Mouse (Mus musculus) midbrain, embryonic 11.5 days (tissue): ENCODE measurements around the gene Gpr89. TPM values are rescaled to one million over a fixed set of nuclear protein-coding genes. Genes with fewer than 3 reads are reported as not detected.
A peak's percentile ranks its signal among the peaks of the same experiment; 100 is the strongest.

Experiments
- ATAC-seq: fragments of 200-750 bp; cut with Nextera tagmentation; 2 replicates; pipeline ENCODE4 v1.8.0; 2017; ENCODE audit warnings: moderate TSS enrichment, moderate library complexity; ENCODE audit not compliant: low FRiP score
- DNase-seq: peaks from one replicate; pipeline ENCODE4 v3.0.0; 2015; ENCODE audit warnings: low spot score; ENCODE audit errors: missing footprints
- H3K27ac ChIP-seq: fragments of 300-500 bp; sonication (generic); 2 replicates; pipeline ENCODE4 v1.5.1; 2014; ENCODE audit warnings: low read depth, low read length
- H3K27me3 ChIP-seq: fragments of 300-500 bp; sonication (generic); 2 replicates; pipeline ENCODE4 v1.6.1; 2014; ENCODE audit warnings: mild to moderate bottlenecking, low read length, moderate library complexity, mixed read lengths; ENCODE audit not compliant: control insufficient read depth, insufficient read depth
- H3K36me3 ChIP-seq: fragments of 300-500 bp; sonication (generic); 2 replicates; pipeline ENCODE4 v1.6.1; 2014; ENCODE audit warnings: mild to moderate bottlenecking, low read length, moderate library complexity, mixed read lengths; ENCODE audit not compliant: control insufficient read depth, insufficient read depth
- H3K4me1 ChIP-seq: fragments of 300-500 bp; sonication (generic); 2 replicates; pipeline ENCODE4 v1.6.1; 2014; ENCODE audit warnings: low read length; ENCODE audit not compliant: control insufficient read depth, insufficient read depth
- H3K4me2 ChIP-seq: fragments of 300-500 bp; sonication (generic); 2 replicates; pipeline ENCODE4 v1.6.1; 2014; ENCODE audit warnings: mild to moderate bottlenecking, moderate library complexity
- H3K4me3 ChIP-seq: fragments of 300-500 bp; sonication (generic); 2 replicates; pipeline ENCODE4 v1.5.1; 2014; ENCODE audit warnings: low read depth, low read length
- H3K9ac ChIP-seq: fragments of 300-500 bp; sonication (generic); 2 replicates; pipeline ENCODE4 v1.6.1; 2014; ENCODE audit warnings: low read length
- H3K9me3 ChIP-seq: fragments of 300-500 bp; sonication (generic); 2 replicates; pipeline ENCODE4 v1.6.1; 2016; ENCODE audit warnings: low read length; ENCODE audit not compliant: control insufficient read depth
- WGBS: fragments of 180-500 bp; shearing (Covaris S2); extraction: QIAGEN DNeasy Blood & Tissue Kit; methylation state at CpG from one replicate; pipeline ENCODE4 v1.1.7; 2014; 5-methylcytosine and 5-hydroxymethylcytosine counted together
- polyA plus RNA-seq: library from polyadenylated mRNA; unstranded; fragments of >200 nt; fragmentation: Nextera tagmentation; extraction: Ambion mirVana; gene quantifications from 2 replicates; pipeline ENCODE4 v1.2.1, GENCODE M21; 2014

Gene Gpr89
- polyA plus RNA-seq, 1 experiment from 2014 or later = 40.3 TPM

DNA sequence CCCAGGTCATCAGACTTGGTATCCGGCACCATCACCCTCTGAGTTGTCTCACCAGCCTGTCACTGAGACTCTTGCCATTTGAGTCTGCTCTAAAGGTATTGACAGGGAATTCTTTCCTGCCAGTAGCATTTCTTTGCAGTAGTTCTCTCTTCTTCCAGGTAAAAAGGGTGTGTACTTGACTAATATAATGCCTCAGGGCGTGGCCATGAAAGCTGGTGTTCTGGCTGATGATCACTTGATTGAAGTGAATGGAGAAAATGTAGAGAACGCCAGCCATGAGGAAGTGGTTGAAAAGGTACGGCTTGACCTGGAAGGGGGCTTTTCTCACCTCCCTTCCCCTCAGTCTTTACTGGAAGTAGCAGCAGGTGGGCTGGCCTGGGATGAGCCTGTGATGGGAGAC is 50.8 kb downstream of the Gpr89 start:
- H3K36me3 ChIP-seq = no peaks in the 10 kb centered on the region

DNA sequence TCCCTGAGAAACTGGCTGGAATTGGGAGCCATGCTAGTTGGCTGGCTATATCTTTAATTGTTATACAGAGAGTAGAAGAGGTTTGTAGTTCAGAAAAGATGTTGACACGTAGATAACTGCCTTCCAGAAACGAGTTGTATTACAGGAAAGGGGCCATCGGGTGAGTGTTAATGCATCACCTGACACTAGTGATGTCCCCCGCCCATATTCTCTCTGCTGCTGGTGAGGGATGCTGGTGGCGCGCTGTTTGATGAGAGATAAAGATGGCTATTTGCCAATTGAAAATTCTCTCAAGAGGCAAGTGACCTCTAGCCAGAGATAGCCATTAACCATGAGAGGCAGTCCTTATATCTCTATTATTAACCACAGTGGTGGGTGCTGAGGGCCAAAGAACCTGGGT is 52.6 kb downstream of the Gpr89 start:
- ATAC-seq = no peak
- Histone ChIP-seq H3K4me1 (no peaks in the 10 kb centered on the region), H3K9ac (no peak overlapping the region), H3K36me3 (no peaks in the 10 kb centered on the region), H3K4me2 (no peak overlapping the region), H3K27ac (no peak overlapping the region), H3K27me3 (no peaks in the 10 kb centered on the region), H3K9me3 (no peaks in the 10 kb centered on the region), H3K4me3 (no peak overlapping the region)
- 88% methylated on average over 6 of the region's 6 CpGs for WGBS
- DNase-seq = peak; percentile 4

More for the DNA sequence above, 50.8 kb downstream of the Gpr89 start:
- no peak overlapping the region for H3K9ac ChIP-seq
- no peaks in the 10 kb centered on the region for H3K27me3 ChIP-seq
- 90% methylated on average over 4 of the region's 4 CpGs for WGBS
- no peak overlapping the region for H3K27ac ChIP-seq
- no peak for ATAC-seq
- peak; percentile 6 for DNase-seq
- no peak overlapping the region for H3K4me2 ChIP-seq
- H3K4me3 ChIP-seq = no peak overlapping the region
- H3K4me1 ChIP-seq = no peaks in the 10 kb centered on the region
- no peaks in the 10 kb centered on the region for H3K9me3 ChIP-seq

DNA sequence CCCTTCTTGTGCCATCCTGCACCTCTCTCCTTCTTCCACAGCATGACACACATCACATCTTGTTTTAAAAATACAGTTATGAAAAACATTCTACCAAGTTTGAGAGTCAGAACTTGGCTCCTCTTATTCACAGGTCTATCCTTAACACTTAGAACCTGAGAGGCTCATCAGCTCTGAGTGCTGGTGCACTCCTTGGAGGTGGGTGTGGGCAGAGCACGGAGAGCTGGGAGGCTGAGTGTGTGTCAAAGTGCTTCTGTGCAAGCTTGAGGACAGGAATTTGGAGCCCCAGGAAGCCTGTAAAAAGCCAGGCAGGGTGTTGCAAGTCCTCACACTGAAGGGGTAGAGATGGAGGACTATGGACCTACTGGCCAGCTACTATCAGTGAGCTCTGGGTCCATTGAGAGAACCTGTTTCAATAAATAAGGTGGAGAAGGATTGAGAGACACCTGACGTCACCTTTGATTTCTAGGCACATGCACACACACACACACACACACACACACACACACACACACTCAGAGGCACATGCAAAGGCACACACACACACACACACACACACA is 55.9 kb downstream of the Gpr89 start:
- Histone ChIP-seq H3K4me3 (no peak overlapping the region), H3K4me2 (no peak overlapping the region), H3K36me3 (no peaks in the 10 kb centered on the region), H3K27ac (no peak overlapping the region), H3K9ac (no peak overlapping the region), H3K9me3 (no peaks in the 10 kb centered on the region), H3K27me3 (no peaks in the 10 kb centered on the region), H3K4me1 (no peaks in the 10 kb centered on the region)
- ATAC-seq (no peak), DNase-seq (peak; percentile 8)
- WGBS = 87% methylated on average over 2 of the region's 2 CpGs

DNA sequence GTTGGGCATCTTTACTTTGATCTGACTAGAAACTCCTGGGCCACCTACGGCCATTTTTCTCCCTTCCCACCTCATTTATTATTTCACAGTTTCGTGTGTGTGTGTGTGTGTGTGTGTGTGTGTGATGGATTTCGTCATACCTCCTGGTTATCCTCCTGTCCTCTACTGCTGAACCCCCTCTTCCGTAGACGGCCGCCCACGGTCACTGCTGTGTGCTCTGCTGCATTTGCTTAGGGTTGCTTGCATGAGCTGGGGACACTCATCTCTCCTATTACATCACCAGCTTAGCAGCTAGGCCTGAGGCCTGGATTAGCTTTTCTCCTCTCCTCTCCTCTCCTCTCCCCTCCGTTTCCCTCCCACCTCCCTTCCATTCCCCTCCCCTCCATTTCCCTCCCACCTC is 56.7 kb downstream of the Gpr89 start:
- Histone ChIP-seq H3K4me2 (no peak overlapping the region), H3K4me1 (no peaks in the 10 kb centered on the region), H3K27me3 (no peaks in the 10 kb centered on the region), H3K27ac (no peak overlapping the region), H3K9ac (no peak overlapping the region), H3K36me3 (no peaks in the 10 kb centered on the region), H3K9me3 (no peaks in the 10 kb centered on the region), H3K4me3 (no peak overlapping the region)
- DNase-seq = no peak
- ATAC-seq = no peak
- 93% methylated on average over 7 of the region's 8 CpGs for WGBS

DNA sequence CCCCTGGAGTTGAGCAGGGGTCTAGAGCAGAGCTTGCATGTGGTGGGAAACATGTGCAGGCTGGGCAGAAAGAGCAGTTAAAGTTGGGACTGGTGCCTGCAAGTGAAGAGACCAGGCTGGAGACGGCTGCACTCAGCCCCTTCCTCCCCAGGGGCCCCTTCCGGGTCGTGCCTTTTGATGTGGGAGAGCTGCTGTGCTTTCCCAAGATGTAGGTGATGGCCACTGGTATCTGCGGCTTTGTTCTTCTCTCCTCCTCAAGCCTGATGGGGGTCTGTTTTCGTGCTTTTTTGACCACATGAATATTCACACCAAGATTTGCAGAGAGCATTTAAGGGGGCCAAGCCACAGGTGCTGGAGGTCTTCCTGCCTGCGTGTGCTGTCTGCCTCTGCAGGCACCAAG is 57.5 kb downstream of the Gpr89 start:
- 49% methylated on average over 6 of the region's 6 CpGs for WGBS
- no peaks in the 10 kb centered on the region for H3K4me1 ChIP-seq
- no peaks in the 10 kb centered on the region for H3K27me3 ChIP-seq
- H3K9ac ChIP-seq = no peak overlapping the region
- DNase-seq (peak; percentile 8), ATAC-seq (no peak)
- no peak overlapping the region for H3K4me2 ChIP-seq
- no peaks in the 10 kb centered on the region for H3K9me3 ChIP-seq
- H3K27ac ChIP-seq = no peak overlapping the region
- no peaks in the 10 kb centered on the region for H3K36me3 ChIP-seq
- no peak overlapping the region for H3K4me3 ChIP-seq

- H3K4me3 ChIP-seq = no peak overlapping the region
- H3K4me2 ChIP-seq = no peak overlapping the region
- 90% methylated on average over 12 of the region's 12 CpGs for WGBS
- ATAC-seq = no peak
- no peaks in the 10 kb centered on the region for H3K36me3 ChIP-seq
- no peaks in the 10 kb centered on the region for H3K4me1 ChIP-seq
- no peak overlapping the region for H3K27ac ChIP-seq
- no peaks in the 10 kb centered on the region for H3K27me3 ChIP-seq
- H3K9ac ChIP-seq = no peak overlapping the region
- no peaks in the 10 kb centered on the region for H3K9me3 ChIP-seq
- DNase-seq = peak; percentile 14
Measured at GRCm38 (mm10) chr3:96846985-96847384, 58.2 kb downstream of the Gpr89 start.

GRCm38 (mm10) chr3:96845806-96846205 is 59.3 kb downstream of the Gpr89 start:
- WGBS = 87% methylated on average over 9 of the region's 9 CpGs
- peak; percentile 21 for DNase-seq
- Histone ChIP-seq H3K36me3 (no peaks in the 10 kb centered on the region), H3K27ac (no peak overlapping the region), H3K9me3 (no peaks in the 10 kb centered on the region), H3K4me2 (no peak overlapping the region), H3K4me3 (no peak overlapping the region), H3K27me3 (no peaks in the 10 kb centered on the region), H3K9ac (no peak overlapping the region), H3K4me1 (no peaks in the 10 kb centered on the region)
- no peak for ATAC-seq

- no peaks in the 10 kb centered on the region for H3K27me3 ChIP-seq
- H3K36me3 ChIP-seq = no peaks in the 10 kb centered on the region
- DNase-seq (peak; percentile 53), ATAC-seq (no peak)
- 98% methylated on average over 6 of the region's 6 CpGs for WGBS
- H3K4me1 ChIP-seq = no peaks in the 10 kb centered on the region
- no peak overlapping the region for H3K27ac ChIP-seq
- H3K9me3 ChIP-seq = no peaks in the 10 kb centered on the region
- H3K9ac ChIP-seq = no peak overlapping the region
- H3K4me2 ChIP-seq = no peak overlapping the region
- H3K4me3 ChIP-seq = no peak overlapping the region
Measured at GRCm38 (mm10) chr3:96845191-96845590, 60.0 kb downstream of the Gpr89 start.

- Histone ChIP-seq H3K9me3 (no peaks in the 10 kb centered on the region), H3K27me3 (no peaks in the 10 kb centered on the region), H3K9ac (no peak overlapping the region), H3K27ac (no peak overlapping the region), H3K4me3 (no peak overlapping the region), H3K4me2 (no peak overlapping the region), H3K4me1 (no peaks in the 10 kb centered on the region), H3K36me3 (no peaks in the 10 kb centered on the region)
- 84% methylated on average over 7 of the region's 7 CpGs for WGBS
- no peak for DNase-seq
- no peak for ATAC-seq
Measured at GRCm38 (mm10) chr3:96838996-96839645, 66.0 kb downstream of the Gpr89 start.
